Mouse (Mus musculus): ENCODE measurements at regions not wholly inside any gene's neighbourhood (a gene's known extent, or its start where the extent isn't known, plus 50 kb on each side); places are given as distances from the start of the nearest gene placed in this dataset.

GRCm38 (mm10) chr14:102699015-102699414 is 283.4 kb downstream of the Kctd12 start:
- DNase-seq (ENCODE audit: low spot score in 2 of 2) = no peak
- intact Hi-C loops (cut with DNase I) = no loop called here

- DNase-seq (ENCODE audit: low spot score in 2 of 2) = no peak
- intact Hi-C loops (cut with DNase I) = no loop called here
Observed at GRCm38 (mm10) chr14:102686791-102687190, 295.6 kb downstream of the Kctd12 start.

- intact Hi-C loops (cut with DNase I) = no loop called here
- no peak for DNase-seq (ENCODE audit: low spot score in 2 of 2)
Observed at GRCm38 (mm10) chr14:102676582-102676981, 305.9 kb downstream of the Kctd12 start.

GRCm38 (mm10) chr14:102674635-102675034 is 307.8 kb downstream of the Kctd12 start:
- intact Hi-C loops (cut with DNase I) = no loop called here
- no peak for DNase-seq (ENCODE audit: low spot score in 2 of 2)

GRCm38 (mm10) chr14:102673724-102674123 is 308.7 kb downstream of the Kctd12 start:
- DNase-seq (ENCODE audit: low spot score in 2 of 2) = no peak
- intact Hi-C loops (cut with DNase I) = no loop called here

- intact Hi-C loops (cut with DNase I) = no loop called here
- DNase-seq (ENCODE audit: low spot score in 2 of 2) = no peak
Observed at GRCm38 (mm10) chr14:102663240-102663639, 319.2 kb downstream of the Kctd12 start.

GRCm38 (mm10) chr14:102660351-102660750 is 322.1 kb downstream of the Kctd12 start:
- intact Hi-C loops (cut with DNase I) = no loop called here

GRCm38 (mm10) chr14:102656235-102656634 is 326.2 kb downstream of the Kctd12 start:
- no peak for DNase-seq (ENCODE audit: low spot score in 2 of 2)
- intact Hi-C loops (cut with DNase I) = no loop called here

More at GRCm38 (mm10) chr14:102660351-102660750, 322.1 kb downstream of the Kctd12 start:
- DNase-seq (ENCODE audit: low spot score in 2 of 2) = no peak

GRCm38 (mm10) chr14:102629601-102630000 is 352.8 kb downstream of the Kctd12 start:
- intact Hi-C loops (cut with DNase I) = no loop called here
- no peak for DNase-seq (ENCODE audit: low spot score in 2 of 2)

GRCm38 (mm10) chr14:102621546-102621945 is 360.9 kb downstream of the Kctd12 start:
- DNase-seq (ENCODE audit: low spot score in 2 of 2) = no peak
- intact Hi-C loops (cut with DNase I) = no loop called here

GRCm38 (mm10) chr14:102619056-102619455 is 363.4 kb downstream of the Kctd12 start:
- intact Hi-C loops (cut with DNase I) = no loop called here
- DNase-seq (ENCODE audit: low spot score in 2 of 2) = no peak

GRCm38 (mm10) chr14:102615588-102616309 is 366.7 kb downstream of the Kctd12 start:
- intact Hi-C loops (cut with DNase I) = no loop called here
- no peak for DNase-seq (ENCODE audit: low spot score in 2 of 2)

GRCm38 (mm10) chr14:102606055-102606454 is 376.4 kb downstream of the Kctd12 start:
- intact Hi-C loops (cut with DNase I) = no loop called here
- no peak for DNase-seq (ENCODE audit: low spot score in 2 of 2)

- DNase-seq (ENCODE audit: low spot score in 2 of 2) = no peak
- intact Hi-C loops (cut with DNase I) = no loop called here
Observed at GRCm38 (mm10) chr14:102594850-102595249, 387.6 kb downstream of the Kctd12 start.

GRCm38 (mm10) chr14:102553781-102554180 is 428.7 kb downstream of the Kctd12 start:
- intact Hi-C loops (cut with DNase I) = no loop called here
- no peak for DNase-seq (ENCODE audit: low spot score in 2 of 2)

- intact Hi-C loops (cut with DNase I) = no loop called here
- no peak for DNase-seq (ENCODE audit: low spot score in 2 of 2)
Observed at GRCm38 (mm10) chr14:102552598-102552997, 429.8 kb downstream of the Kctd12 start.

GRCm38 (mm10) chr14:102524894-102525577 is 457.4 kb downstream of the Kctd12 start:
- DNase-seq (ENCODE audit: low spot score in 2 of 2) = no peak
- intact Hi-C loops (cut with DNase I) = no loop called here

GRCm38 (mm10) chr14:102516765-102517164 is 465.7 kb downstream of the Kctd12 start:
- intact Hi-C loops (cut with DNase I) = loop anchor here (10.0 kb wide), 1 partner anchor 332 kb away; no protein-coding TSS in a partner anchor
- no peak for DNase-seq (ENCODE audit: low spot score in 2 of 2)

GRCm38 (mm10) chr14:102514527-102514926 is 467.9 kb downstream of the Kctd12 start:
- intact Hi-C loops (cut with DNase I) = loop anchor here (10.0 kb wide), 1 partner anchor 330 kb away; no protein-coding TSS in a partner anchor
- no peak for DNase-seq (ENCODE audit: low spot score in 2 of 2)

GRCm38 (mm10) chr14:102512651-102513050 is 469.8 kb downstream of the Kctd12 start:
- intact Hi-C loops (cut with DNase I) = loop anchor here (10.0 kb wide), 1 partner anchor 328 kb away; no protein-coding TSS in a partner anchor
- no peak for DNase-seq (ENCODE audit: low spot score in 2 of 2)

All from left cerebral cortex, postnatal 36 days (tissue).